Mouse (Mus musculus): ENCODE results near the gene Nrxn2.

DNA sequence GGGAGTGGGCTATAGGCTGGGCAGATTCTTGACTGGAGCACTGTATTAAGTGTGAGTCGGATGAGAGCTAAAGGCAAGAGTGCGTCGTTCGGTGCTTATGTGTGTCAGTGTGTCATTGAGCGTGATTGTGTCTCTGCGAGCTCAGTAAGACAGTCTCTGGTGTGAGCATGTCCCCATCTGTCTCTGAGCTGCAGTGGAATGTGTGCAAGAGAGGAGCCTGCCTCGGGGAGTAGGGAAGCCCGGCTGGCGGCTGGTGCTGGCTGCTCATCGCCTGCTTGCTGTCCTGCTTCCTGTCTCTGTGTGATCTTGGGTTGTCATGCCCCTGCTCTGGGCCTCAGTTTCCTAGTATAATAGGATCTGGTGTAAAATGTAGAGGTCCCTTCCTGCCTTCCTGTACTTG, 24.5 kb downstream of the Nrxn2 start:
- no peak for TF ChIP-seq POLR2A (IDR thresholded peaks at IDR 0.05; ENCODE audit: low read depth, low read length)
- no peak for TF ChIP-seq CTCF (conservative IDR thresholded peaks at IDR 0.05; ENCODE audit: insufficient read depth, insufficient read length, low read depth, low read length)
